Mouse (Mus musculus): Measurements from ENCODE around the gene R3hdml.
"Not testable (repeated sequence)": the region's sequence is repeated elsewhere in the genome, so short reads cannot be mapped to it uniquely, and the experiment has no call there.

Gene R3hdml

DNA sequence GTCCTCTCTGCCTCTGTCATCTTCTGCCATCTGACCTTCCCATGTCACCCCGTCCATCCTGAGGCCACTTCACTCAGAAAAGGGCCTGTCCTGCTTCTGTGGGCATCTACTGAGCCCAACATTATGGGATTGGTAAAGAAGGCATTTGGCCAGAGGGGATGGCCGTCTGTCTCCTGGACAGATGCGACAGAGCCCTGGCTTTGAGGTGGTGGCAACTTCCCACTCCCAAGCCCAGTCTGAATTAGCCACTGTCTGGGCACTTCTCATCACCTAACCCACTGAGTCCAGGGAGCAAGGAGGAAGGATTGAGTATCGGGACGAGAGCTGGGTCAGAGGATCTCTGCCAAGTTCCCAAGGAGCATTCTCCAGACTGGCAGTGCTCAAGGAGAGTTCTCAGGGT is at the start of gene R3hdml:
Gene R3hdml (plus strand): TSS at position 301 of the 400 bp plus-strand sequence.
- DNase-seq (ENCODE audit: extremely low read depth, insufficient read length, low spot score): no peak

DNA sequence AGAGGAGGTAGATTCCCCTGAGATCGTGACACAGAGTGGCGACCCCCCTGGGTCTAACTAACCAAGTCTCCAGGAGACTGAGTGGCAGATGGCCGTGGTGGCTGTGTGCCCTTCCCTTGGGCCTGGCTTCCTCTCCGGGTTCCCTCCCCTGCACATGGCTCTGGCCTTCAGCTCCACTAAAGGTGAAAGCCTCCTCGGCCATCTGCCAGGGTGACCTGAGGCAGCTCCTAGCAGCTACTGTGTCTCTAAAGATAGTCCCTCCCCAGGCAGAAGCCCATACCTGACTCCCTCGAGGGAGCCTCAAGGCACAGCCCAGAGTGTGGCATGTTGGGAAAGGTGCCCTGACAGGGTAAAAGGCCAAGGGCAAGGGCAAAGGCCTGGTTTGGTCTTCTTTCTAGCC is 48.6 kb upstream of the R3hdml start:
- no peak for DNase-seq (ENCODE audit: extremely low read depth, insufficient read length, low spot score)

DNA sequence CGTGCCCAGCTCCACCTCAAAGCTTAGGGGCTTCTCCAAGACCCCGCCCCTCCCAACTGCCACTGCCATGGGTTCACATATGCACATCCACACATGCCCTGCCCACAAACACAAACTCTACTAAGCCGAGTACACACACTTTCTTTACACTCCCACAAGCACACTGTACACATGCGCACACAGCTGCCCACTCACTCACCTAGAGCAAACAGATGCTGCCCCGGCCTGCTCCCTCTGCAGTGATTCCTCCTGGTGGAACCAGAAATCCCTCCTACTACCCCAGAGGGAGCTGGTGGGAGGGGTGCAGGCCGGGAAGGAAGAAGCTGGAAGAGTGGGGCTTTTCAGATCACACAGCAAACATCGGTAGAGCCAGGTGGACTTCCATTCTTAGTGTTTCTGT is 48.1 kb upstream of the R3hdml start:
- DNase-seq (ENCODE audit: extremely low read depth, insufficient read length, low spot score): no peak

DNA sequence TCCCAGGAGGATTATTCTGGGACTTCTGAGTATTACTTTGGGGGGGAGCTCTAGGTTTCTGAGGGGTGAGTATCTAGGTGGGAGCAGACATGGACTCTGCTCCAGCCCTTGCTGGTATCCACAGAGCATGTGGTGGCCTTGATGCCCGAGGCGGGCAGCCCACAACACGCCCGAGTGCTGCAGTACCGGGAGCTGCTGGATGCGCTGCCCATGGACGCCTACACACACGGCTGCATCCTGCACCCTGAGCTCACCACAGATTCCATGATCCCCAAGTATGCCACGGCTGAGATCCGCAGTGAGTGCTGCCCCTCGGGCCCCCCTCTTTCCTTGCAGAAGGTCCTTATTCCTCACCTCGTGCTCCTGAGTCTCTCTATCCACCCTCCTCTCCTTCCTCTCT is 44.7 kb upstream of the R3hdml start:
- DNase-seq (ENCODE audit: extremely low read depth, insufficient read length, low spot score): no peak

DNA sequence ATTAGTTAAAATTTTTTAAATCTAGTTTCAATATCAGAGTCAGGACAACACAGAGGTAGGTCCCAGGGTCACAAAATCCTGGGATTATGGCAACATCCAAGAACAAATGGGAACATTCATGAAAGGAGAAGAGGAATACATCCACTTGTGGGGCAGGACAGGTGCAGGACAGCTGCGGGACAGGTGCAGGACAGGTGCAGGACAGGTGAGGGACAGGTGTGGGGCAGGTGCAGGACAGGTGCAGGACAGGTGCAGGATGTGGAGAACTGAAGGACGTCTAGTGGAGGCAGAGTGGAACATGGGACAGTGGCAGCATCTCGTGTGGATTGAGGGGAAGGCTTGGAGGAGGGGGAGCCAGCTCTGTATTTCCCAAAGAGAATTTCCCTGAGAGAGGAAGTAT is 42.8 kb upstream of the R3hdml start:
- no peak for DNase-seq (ENCODE audit: extremely low read depth, insufficient read length, low spot score)

DNA sequence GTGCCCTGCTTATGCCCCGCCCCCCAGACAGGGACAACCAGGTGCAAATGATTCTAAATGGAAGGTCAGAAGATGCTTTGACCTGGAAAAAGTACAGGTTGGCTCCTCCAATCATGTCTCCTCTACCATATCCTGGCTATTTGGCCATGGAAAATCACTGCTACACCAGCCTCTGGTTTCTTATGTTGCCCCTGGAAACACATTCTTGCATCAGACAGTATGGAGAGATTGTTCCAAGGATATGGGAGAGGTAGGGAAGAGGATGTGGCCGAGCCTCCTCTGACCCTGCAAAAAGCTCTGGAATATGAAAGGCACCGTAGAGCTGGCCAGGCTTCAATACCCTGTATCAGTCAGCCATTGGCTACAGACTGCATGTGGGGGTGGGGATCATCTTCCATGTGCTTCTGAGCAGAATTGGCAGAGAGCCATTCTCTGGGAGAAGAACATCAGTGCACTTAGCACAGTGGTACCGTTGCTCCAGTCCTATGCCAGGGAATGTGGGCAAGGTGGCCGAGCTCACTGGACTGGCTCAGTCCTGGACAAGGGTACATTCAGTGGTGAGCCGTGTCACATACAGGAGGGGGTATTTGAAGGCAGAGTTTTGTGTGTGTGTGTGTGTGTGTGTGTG is 41.3 kb upstream of the R3hdml start:
- DNase-seq (ENCODE audit: extremely low read depth, insufficient read length, low spot score): no peak

DNA sequence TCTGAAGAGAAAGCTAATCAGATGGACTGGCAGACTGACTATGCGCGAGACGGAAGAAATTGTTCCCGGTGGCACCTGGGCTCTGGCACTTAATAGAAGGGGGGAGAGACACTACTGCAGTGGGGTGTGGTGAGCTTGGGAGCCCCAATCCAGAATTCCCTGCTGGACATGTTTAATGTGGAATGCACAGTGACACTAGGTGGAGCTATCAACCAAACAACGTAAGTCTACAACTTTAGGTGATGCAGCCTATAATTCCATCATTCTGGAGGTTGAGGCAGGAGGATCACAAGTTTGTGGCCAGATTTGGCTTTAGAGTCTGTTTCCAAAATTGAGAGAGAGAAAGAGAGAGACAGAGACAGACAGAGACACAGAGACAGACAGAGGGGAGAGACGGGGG is 39.4 kb upstream of the R3hdml start:
- DNase-seq (ENCODE audit: extremely low read depth, insufficient read length, low spot score): no peak

DNA sequence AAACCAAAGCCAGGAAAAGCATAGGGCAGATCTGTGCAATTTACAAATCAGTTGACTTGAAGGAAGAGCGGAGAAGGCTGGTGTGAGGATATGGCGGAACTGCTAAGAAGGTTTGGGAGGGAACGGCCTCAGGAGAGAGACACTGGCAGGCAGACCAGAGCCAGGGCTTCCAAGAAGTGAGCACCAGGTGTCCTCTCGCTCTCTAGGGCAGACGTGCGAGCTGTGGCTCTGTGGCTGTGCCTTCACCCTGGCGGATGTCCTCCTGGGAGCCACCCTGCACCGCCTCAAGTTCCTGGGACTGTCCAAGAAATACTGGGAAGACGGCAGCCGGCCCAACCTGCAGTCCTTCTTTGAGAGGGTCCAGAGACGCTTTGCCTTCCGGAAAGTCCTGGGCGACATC is 38.7 kb upstream of the R3hdml start:
- no peak for DNase-seq (ENCODE audit: extremely low read depth, insufficient read length, low spot score)

DNA sequence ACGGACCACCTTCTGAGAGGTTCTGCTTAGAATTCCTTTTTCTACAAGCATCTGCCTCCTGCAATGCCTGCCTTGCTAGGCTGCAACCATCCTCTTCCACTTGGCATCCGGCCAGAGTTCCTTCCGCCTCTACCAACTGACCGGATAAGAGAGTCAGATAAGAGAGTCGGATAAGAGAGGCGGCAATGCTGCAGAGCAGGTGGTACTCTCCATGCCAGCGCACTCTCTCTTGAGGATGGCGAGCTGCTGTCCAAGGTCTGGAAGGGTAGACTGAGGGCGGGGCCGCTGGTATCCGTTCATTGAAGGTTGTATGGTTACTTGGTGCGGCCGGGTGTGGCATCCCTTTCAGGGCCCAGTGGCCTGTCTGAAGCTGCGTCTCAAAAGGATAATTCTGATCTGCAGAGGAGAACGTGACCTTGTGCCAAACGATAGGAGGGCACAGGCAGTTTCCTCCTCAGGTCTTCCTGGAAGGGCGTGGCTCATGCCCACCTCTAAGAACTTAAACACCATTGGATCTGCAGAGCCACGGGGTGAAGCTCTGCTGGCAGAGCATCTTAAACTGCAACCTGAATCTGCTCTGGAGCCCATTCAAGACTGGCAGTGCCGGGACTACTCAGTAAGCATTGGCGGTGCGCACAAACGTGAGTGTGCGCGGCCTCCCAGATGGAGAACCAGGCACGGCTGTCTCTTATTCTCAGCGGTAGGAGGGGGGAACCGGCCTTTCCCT is 33.4 kb upstream of the R3hdml start:
- no peak for DNase-seq (ENCODE audit: extremely low read depth, insufficient read length, low spot score)

DNA sequence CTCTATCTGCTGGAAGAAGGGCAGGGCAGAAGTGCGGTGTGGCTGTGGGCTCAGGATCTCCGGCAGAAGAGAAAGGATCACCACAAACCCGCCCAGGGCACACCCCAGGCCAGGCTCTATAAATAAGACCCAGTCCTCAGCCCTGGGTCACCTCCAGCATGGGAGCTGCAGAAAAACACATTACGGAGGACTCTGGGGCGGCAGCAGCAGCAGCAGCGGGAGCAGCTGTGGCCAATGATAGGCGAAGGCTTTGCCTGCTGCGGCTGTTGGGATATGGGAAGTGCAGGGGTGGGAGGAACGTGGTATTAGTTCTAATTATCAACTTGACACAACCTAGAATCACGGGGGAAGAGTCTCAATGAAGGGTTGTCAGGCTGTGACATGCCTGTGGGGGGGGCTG is 32.7 kb upstream of the R3hdml start:
- DNase-seq (ENCODE audit: extremely low read depth, insufficient read length, low spot score): no peak

DNA sequence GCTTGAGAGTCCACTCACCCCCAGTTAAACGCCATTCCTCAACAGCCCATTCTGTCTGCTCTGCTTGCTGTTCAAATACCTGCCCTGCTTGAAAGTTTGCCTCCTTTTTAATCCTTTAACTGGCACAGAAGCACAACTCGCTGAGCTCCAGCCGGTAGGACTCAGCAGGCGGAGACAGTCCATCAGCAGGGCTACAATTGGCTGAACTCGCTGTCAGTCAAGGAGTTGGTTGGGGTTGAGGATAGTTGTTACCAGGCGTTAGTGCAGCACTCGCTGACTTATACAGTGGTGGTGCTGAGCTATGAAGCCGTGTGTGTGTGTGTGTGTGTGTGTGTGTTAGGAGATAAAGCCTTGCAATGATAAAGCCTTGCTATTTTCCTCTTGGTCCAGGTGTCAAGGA is 31.5 kb upstream of the R3hdml start:
- DNase-seq (ENCODE audit: extremely low read depth, insufficient read length, low spot score): no peak

DNA sequence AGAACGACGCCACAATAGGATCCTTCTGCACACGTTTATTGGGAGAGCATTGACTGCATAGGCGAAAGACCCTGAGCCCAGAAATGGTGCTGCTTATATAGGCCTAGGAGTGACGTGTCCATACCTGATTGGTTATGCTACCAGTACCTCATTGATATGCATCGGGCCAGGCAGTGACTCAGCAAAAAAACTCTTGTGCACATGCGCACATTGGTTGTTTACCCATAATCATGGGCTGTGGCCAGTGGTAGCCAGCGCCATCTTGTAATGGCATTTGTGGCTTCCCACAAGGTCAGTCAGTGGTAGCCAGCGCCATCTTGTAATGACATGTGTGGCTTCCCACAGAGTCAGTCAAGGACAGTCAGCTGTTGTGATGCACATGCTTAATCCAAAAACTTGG is 30.8 kb upstream of the R3hdml start:
- DNase-seq (ENCODE audit: extremely low read depth, insufficient read length, low spot score): not testable (repeated sequence)

DNA sequence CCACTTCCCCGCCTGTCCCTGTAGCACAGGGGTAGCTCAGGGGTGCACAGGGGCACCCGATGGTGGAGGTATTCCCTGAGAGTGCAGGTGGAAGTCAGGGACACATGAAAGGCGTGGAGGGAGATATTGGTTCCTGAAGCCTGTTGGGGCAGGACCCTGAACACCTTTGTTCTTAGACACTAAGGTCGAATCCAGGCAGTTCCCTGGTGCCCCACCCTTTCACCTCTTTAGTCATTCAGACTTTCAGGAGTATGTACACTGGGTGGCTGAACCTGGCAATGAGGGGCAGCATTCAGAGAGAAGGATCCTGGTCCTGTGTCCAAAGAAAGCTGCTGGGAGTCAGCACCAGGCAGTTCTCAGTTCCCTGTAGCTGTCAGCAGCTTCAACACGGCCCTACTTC is 29.7 kb upstream of the R3hdml start:
- DNase-seq (ENCODE audit: extremely low read depth, insufficient read length, low spot score): no peak

DNA sequence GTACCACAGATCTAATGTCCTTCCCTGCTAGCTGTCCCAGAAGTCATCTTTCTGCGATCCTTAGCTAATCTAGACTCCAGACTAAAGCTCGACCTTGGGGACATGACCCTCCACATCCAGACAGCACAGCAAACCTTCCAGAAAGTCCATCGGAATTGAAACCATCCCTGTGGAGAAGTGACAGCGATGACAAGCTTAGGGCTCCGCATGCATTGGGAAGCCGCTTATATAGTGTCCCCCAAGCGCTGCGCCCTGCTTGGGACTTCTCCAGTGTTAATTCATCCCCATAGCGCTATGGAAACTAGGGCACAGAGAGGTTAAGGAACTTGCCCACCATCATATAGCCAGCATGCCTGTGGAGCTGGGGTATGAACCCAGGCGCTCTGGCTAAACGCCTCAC is 29.3 kb upstream of the R3hdml start:
- no peak for DNase-seq (ENCODE audit: extremely low read depth, insufficient read length, low spot score)

DNA sequence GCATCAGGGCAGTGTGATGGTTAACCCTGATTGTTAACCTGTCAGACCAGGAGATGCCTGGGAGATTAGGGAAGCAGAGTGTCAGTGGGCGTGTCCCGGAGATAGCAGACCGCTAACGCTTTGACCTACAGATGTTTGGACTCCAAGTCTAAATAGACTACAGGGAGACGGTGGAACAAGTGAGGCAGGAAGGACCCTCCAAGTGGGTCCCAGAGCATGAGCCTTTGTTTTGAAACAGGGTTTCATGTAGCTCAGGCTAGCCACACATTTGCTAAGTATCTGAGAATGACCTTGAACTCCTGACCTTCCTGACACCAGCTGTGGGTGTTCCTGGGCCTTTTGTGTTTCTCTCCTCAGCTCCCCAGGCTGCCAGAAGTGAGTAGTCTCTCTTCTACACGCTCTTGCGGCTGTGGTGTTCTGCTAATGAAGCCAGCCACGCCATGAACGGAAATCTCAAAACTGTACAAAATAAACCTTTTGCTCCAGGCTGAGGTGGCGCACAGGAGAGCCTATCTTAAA is 28.8 kb upstream of the R3hdml start:
- DNase-seq (ENCODE audit: extremely low read depth, insufficient read length, low spot score): no peak

DNA sequence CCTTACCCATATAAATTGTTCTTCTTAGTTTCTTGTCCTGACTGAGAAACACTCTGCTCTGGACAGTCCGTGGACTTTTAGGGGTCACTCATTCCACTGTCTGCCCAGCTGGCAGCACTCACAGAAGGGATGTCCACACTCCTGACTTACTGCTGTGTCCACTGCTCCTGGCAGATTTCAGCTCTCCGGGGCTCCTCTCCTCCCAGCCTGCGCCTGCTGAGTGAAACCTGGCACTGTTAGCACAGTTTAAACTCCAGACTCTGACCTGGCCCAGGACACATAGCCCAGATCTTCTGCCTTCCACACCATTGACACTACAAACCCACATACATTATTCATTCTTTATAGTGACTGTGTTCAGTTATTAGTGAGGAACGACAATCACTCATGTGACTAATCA is 28.1 kb upstream of the R3hdml start:
- DNase-seq (ENCODE audit: extremely low read depth, insufficient read length, low spot score): no peak

DNA sequence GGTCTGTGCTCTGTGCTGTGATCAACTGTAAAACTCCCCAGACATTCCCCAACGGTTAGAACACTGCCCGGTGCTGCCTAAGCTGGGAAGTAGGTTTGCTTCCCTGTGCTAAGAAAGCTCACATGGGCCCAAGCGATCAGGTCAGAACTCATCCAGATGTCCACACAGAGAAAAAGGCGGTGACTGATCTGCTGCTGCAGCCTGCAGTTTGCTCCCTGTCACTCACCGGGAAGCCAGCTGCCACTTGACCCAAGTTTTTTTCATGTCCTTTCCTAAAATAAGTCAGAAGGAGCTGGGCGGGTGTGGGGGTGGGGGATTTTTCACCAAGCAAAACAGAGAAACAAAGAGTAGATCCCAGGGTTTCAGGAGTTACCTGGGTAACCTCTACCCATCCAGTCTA is 27.6 kb upstream of the R3hdml start:
- no peak for DNase-seq (ENCODE audit: extremely low read depth, insufficient read length, low spot score)

DNA sequence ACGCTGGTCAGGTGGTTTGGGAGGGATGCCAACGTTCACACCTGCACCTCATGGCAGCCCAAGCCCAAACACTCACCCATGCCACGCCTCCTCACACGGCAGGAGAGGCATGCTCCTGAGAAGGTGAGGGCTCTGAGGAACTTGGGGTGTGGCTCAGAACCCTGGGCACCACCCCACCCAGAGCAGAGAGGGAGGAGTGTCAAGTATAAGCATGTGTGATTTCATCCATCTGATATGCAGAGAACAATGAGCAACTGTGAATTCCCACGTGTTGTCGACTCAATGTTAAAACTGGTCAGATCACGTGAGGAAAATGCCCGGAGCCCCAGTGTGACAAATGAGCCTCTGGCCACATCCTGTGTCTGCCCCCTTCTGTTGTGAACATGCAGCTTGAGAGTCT is 25.3 kb upstream of the R3hdml start:
- DNase-seq (ENCODE audit: extremely low read depth, insufficient read length, low spot score): no peak

DNA sequence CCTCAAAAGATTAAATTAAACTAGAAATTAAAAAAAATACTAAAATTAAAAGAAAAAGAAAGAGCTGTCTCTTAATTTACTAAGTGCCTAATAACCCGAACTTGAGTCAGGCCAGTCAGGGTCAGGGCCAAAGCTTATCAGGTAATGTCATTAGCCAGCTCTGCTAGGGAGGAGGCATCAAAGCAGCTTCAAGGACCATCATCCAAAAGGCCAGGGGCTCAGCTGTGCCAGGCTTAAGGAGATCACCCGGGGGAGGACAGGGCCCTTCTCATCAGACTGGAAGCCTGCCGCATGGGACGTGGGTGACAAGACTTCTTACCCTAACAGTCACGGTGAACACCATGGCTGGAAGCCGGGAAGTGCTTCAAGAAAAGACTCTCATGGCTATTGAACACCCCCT is 24.5 kb upstream of the R3hdml start:
- DNase-seq (ENCODE audit: extremely low read depth, insufficient read length, low spot score): no peak

DNA sequence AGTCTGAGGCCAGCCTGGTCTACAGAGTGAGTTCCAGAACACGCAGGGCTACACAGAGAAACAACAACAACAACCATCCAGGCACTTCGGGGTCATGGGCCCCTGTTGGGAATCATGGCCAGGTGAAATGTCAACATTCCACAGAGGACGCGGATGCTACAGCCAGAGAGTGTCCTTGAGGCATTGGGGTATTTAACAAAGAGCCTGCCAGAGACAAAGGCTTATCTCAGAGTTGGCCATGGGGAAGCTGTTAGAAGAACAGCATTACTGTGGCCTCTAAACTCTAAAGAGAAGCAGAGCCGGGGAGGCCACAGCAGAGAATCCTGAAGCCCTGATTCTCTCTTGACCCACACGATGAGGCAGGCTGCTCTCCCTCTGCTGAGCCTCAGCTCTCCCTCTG is 23.3 kb upstream of the R3hdml start:
- no peak for DNase-seq (ENCODE audit: extremely low read depth, insufficient read length, low spot score)

DNA sequence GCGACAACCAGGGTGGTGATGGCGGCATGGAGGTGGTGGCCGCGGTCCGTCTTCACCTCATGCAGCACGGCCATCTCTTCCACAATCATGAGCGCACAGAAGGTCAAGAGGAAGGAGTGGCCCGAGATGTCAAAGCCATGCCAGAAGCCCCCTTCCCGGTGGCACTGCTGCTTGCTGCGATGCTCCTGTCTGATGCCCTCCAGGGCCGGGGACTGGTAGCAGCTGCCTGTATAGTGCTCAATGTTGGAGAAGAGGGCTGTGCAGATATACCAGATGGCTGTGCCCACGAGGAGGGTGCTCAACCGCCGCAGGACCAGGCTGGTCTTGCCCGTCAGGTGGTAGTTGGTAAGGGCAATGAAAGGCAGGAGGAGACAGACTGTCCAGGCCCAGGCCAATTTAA is 22.4 kb upstream of the R3hdml start:
- no peak for DNase-seq (ENCODE audit: extremely low read depth, insufficient read length, low spot score)

DNA sequence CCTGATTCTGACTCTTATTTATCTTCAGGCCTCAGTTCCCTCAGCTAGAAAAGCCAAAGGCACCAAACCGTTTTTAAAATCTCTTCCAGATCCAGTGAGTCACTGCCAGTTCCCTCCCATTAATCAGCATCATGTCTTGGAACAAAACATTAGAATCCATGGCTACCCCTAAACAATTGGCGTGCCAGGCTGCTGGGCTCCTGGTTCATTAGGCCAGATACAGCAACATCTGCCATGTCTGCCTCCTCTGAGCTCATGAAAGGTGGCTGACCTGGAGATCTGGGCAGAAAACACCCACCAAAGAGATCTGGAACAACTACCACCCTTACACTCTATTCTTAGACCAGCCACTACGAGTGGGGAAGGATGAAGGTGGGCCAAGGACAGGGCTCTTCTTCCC is 21.0 kb upstream of the R3hdml start:
- DNase-seq (ENCODE audit: extremely low read depth, insufficient read length, low spot score): no peak

Measured in 3134 (cell line).